Mouse (Mus musculus) intestine, embryonic 15.5 days (tissue): ENCODE data around the gene Slc5a2. TPM values are rescaled to one million over a fixed set of nuclear protein-coding genes. Genes with fewer than 3 reads are reported as not detected.

Experiments
- ATAC-seq: fragments of 200-750 bp; cut with Nextera tagmentation; 2 replicates; pipeline ENCODE4 v1.8.0; 2017; ENCODE audit warnings: moderate TSS enrichment, moderate library complexity
- H3K27ac ChIP-seq: fragments of 300-500 bp; sonication (generic); 2 replicates; pipeline ENCODE4 v1.5.1; 2015; ENCODE audit warnings: mild to moderate bottlenecking, inconsistent platforms
- H3K27me3 ChIP-seq: fragments of 300-500 bp; sonication (generic); replicated peaks from 2 replicates; pipeline ENCODE4 v1.6.1; 2015; ENCODE audit warnings: inconsistent platforms
- H3K36me3 ChIP-seq: fragments of 300-500 bp; sonication (generic); 2 replicates; pipeline ENCODE4 v1.6.1; 2015; ENCODE audit warnings: inconsistent platforms
- H3K4me1 ChIP-seq: fragments of 300-500 bp; sonication (generic); replicated peaks from 2 replicates; pipeline ENCODE4 v1.6.1; 2015; ENCODE audit warnings: inconsistent platforms
- H3K4me2 ChIP-seq: fragments of 300-500 bp; sonication (generic); replicated peaks from 2 replicates; pipeline ENCODE4 v1.6.1; 2015; ENCODE audit warnings: mild to moderate bottlenecking, inconsistent platforms
- H3K4me3 ChIP-seq: fragments of 300-500 bp; sonication (generic); replicated peaks from 2 replicates; pipeline ENCODE4 v1.5.1; 2015; ENCODE audit warnings: inconsistent platforms
- H3K9ac ChIP-seq: fragments of 300-500 bp; sonication (generic); 2 replicates; pipeline ENCODE4 v1.6.1; 2015; ENCODE audit warnings: inconsistent platforms
- H3K9me3 ChIP-seq: fragments of 300-500 bp; sonication (generic); 2 replicates; pipeline ENCODE4 v1.6.1; 2016; ENCODE audit warnings: inconsistent platforms
- WGBS: fragments of 180-500 bp; shearing (Covaris S2); methylation state at CpG from one replicate; pipeline ENCODE4 v1.1.7; 2015; 5-methylcytosine and 5-hydroxymethylcytosine counted together
- polyA plus RNA-seq: library from polyadenylated mRNA; unstranded; fragments of >200 nt; fragmentation: Nextera tagmentation; extraction: Ambion mirVana; gene quantifications from 2 replicates; pipeline ENCODE4 v1.2.1, GENCODE M21; 2015

Slc5a2 gene
- polyA plus RNA-seq, 1 experiment from 2014 or later = 0.24 TPM

DNA sequence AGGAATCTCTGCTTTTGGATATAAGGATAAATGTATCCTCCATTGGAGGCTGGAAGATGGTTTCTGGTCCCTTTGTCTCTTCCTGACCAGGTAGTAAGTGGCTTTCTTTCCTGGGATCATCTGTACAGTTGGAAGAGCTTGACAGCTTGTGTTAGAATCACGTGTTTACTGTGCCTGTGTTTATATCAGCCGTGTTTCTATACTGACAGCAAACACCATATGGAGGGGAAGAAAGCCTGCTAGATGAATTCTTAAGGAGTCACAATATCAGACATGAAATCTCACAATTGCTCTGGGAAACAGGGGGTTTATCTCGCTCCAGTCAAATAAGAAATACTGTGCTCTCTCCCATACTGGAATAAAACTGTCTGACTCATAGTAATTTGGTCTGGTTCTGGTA is 43.8 kb downstream of the Slc5a2 start:
- Histone ChIP-seq H3K4me2 (no peak overlapping the region), H3K9me3 (no peaks in the 10 kb centered on the region), H3K27ac (0 out of 2 replicates have a peak overlapping the region, but pooled peaks have one; percentile 40), H3K9ac (no peak overlapping the region), H3K4me3 (no peak overlapping the region), H3K4me1 (peaks cover 17% of the 10 kb centered on the region), H3K27me3 (no peaks in the 10 kb centered on the region), H3K36me3 (no peaks in the 10 kb centered on the region)
- no peak for ATAC-seq
- WGBS = 35% methylated on average over 3 of the region's 3 CpGs

- no peak overlapping the region for H3K4me3 ChIP-seq
- peaks cover 17% of the 10 kb centered on the region for H3K4me1 ChIP-seq
- no peak overlapping the region for H3K27ac ChIP-seq
- WGBS = 43% methylated on average over 1 of the region's 1 CpGs
- H3K9me3 ChIP-seq = no peaks in the 10 kb centered on the region
- ATAC-seq = no peak
- no peak overlapping the region for H3K9ac ChIP-seq
- no peak overlapping the region for H3K4me2 ChIP-seq
- no peaks in the 10 kb centered on the region for H3K27me3 ChIP-seq
- no peaks in the 10 kb centered on the region for H3K36me3 ChIP-seq
Measured at GRCm38 (mm10) chr7:128309776-128310175, 44.3 kb downstream of the Slc5a2 start.

- no peak overlapping the region for H3K9ac ChIP-seq
- WGBS = 50% methylated on average over 8 of the region's 8 CpGs
- no peaks in the 10 kb centered on the region for H3K27me3 ChIP-seq
- no peak overlapping the region for H3K4me2 ChIP-seq
- 0 out of 2 replicates have a peak, but pooled peaks have one; percentile 29 for ATAC-seq
- H3K4me1 ChIP-seq = peaks cover 17% of the 10 kb centered on the region
- H3K4me3 ChIP-seq = no peak overlapping the region
- no peaks in the 10 kb centered on the region for H3K9me3 ChIP-seq
- H3K36me3 ChIP-seq = no peaks in the 10 kb centered on the region
- no peak overlapping the region for H3K27ac ChIP-seq
Measured at GRCm38 (mm10) chr7:128310229-128310688, 44.8 kb downstream of the Slc5a2 start.

DNA sequence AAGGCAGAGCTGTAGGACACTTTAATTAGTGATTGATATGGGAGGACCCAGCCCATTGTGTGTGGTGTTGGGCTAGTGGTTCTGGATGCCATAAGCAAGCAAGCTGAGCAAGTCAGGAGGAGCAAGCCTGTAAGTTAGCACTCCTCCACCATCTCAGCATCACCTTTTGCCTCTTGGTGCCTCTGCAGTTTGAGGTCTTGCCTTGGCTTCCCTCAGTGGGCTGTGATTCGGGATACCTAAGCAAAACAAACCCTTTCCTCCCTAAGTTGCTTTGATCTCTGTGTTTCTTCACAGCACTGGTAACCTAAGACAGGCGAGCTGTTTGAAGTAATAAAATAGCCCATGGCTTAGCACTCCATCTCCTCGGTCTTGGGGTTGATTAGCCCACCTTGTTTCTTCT is 45.8 kb downstream of the Slc5a2 start:
- no peak overlapping the region for H3K9ac ChIP-seq
- H3K9me3 ChIP-seq = no peaks in the 10 kb centered on the region
- H3K27ac ChIP-seq = no peak overlapping the region
- no peak for ATAC-seq
- peaks cover 17% of the 10 kb centered on the region for H3K4me1 ChIP-seq
- H3K36me3 ChIP-seq = no peaks in the 10 kb centered on the region
- no peak overlapping the region for H3K4me3 ChIP-seq
- H3K27me3 ChIP-seq = no peaks in the 10 kb centered on the region
- WGBS = 54% methylated on average over 3 of the region's 3 CpGs
- no peak overlapping the region for H3K4me2 ChIP-seq

DNA sequence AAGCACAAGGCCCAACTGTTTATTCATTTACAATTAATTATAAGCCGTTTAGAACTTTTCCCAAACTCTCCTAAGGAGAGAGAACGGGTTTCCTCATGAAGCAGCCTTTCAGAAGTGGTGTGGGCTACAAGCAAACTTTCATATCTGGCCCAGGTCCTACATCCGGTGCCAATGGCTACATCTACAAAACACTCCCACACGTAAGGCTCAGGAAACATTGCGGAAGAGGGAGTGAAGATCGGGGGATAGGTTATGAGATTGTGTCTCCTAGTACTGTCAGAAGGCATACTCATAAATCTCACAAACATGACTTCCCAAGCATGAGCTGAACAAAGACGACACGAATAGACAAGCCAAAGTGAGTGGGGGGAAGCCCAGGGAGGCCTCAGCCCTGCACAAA is 46.4 kb downstream of the Slc5a2 start:
- Histone ChIP-seq H3K27ac (no peak overlapping the region), H3K9me3 (no peaks in the 10 kb centered on the region), H3K4me3 (no peak overlapping the region), H3K36me3 (no peaks in the 10 kb centered on the region), H3K4me2 (no peak overlapping the region), H3K27me3 (no peaks in the 10 kb centered on the region), H3K4me1 (peaks cover 17% of the 10 kb centered on the region), H3K9ac (no peak overlapping the region)
- WGBS = 67% methylated on average over 8 of the region's 8 CpGs
- no peak for ATAC-seq

DNA sequence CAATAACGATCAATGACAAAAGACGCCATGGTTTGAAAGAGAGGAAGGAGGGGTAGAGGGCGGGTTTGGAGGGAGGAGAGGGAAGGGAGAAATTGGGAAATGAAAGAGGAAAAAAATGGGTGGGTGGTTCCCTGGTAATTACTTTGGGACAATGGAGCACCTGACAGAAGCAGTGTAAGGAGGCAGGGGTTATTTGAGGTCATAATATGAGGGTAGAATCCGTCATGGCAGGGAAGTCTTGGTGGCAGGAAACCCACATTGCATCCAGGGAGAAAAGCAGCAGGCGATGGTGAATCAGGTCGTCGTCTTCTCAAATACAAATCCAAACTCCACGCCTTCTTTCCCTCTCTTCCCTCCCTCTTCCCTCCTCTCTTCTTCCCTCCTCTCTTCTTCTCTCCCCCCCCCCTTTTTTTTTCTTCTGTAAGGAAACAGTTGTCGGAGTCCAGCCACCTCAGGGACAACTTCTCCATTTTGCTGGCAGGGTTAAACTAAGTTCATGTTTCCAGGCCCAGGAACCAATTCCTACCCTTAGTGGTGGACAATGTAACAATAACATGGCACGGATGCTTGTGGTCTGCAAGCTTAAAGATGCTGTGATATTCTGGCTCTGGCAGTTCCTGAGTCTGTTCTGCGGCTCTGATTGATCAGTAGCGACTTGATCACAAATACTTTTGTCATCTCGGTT is 47.1 kb downstream of the Slc5a2 start:
- no peak overlapping the region for H3K9ac ChIP-seq
- no peak overlapping the region for H3K27ac ChIP-seq
- H3K27me3 ChIP-seq = no peaks in the 10 kb centered on the region
- H3K36me3 ChIP-seq = no peaks in the 10 kb centered on the region
- no peak overlapping the region for H3K4me3 ChIP-seq
- peaks cover 17% of the 10 kb centered on the region for H3K4me1 ChIP-seq
- WGBS = 79% methylated on average over 13 of the region's 13 CpGs
- no peak for ATAC-seq
- no peak overlapping the region for H3K4me2 ChIP-seq
- H3K9me3 ChIP-seq = no peaks in the 10 kb centered on the region

DNA sequence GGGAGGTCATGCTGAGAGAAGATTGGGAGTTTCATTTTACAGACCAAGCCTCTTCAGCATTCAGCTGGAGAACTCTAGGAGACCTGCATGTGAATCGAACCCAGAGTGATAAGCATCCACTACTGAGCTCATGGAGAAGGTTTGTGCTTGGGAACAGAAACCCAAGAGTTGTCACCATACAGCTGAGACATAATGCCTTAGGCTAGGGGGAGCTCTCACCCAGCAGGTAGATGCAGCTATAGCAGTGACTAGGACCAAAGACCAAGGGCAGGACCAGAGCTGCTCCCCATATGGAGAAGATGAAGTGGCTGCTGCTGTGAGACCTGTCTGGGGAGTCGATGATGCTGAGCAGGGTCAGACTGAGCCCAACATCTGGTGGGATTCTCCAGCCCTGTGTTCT is 48.1 kb downstream of the Slc5a2 start:
- Histone ChIP-seq H3K36me3 (no peaks in the 10 kb centered on the region), H3K4me1 (peaks cover 17% of the 10 kb centered on the region), H3K4me2 (no peak overlapping the region), H3K27me3 (no peaks in the 10 kb centered on the region), H3K27ac (no peak overlapping the region), H3K4me3 (no peak overlapping the region), H3K9ac (no peak overlapping the region), H3K9me3 (no peaks in the 10 kb centered on the region)
- 76% methylated on average over 2 of the region's 2 CpGs for WGBS
- no peak for ATAC-seq

DNA sequence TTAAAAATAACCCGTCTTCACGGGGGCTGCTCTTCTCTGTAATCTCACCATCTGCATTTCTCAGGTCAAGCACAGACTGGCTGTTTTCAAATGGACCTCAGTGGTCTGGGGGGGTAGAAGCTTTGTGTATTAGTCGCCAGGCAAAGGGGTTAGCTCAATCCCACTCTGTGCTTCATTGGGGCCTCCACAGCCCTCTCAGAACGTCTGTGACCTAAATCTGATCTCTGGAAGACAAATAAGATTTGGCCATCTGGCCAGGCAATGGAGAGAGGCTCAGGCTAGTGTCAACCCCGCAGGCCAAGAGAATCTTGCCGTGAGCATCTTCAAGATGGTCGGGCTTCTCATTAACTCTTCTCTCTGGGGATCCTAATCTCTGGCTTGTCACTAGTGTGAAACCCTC is 49.0 kb downstream of the Slc5a2 start:
- no peak for ATAC-seq
- no peak overlapping the region for H3K27ac ChIP-seq
- peaks cover 17% of the 10 kb centered on the region for H3K4me1 ChIP-seq
- H3K9ac ChIP-seq = no peak overlapping the region
- no peaks in the 10 kb centered on the region for H3K9me3 ChIP-seq
- no peaks in the 10 kb centered on the region for H3K36me3 ChIP-seq
- WGBS = 69% methylated on average over 7 of the region's 7 CpGs
- H3K27me3 ChIP-seq = no peaks in the 10 kb centered on the region
- H3K4me2 ChIP-seq = no peak overlapping the region
- H3K4me3 ChIP-seq = no peak overlapping the region

GRCm38 (mm10) chr7:128317011-128317410 is 51.6 kb downstream of the Slc5a2 start:
- H3K9ac ChIP-seq = no peak overlapping the region
- H3K4me2 ChIP-seq = no peak overlapping the region
- no peaks in the 10 kb centered on the region for H3K36me3 ChIP-seq
- 72% methylated on average over 4 of the region's 4 CpGs for WGBS
- no peaks in the 10 kb centered on the region for H3K9me3 ChIP-seq
- no peaks in the 10 kb centered on the region for H3K27me3 ChIP-seq
- H3K27ac ChIP-seq = no peak overlapping the region
- no peak for ATAC-seq
- H3K4me1 ChIP-seq = peaks cover 19% of the 10 kb centered on the region; the same call in 1 of the 2 replicates
- H3K4me3 ChIP-seq = no peak overlapping the region

GRCm38 (mm10) chr7:128319140-128319539 is 53.7 kb downstream of the Slc5a2 start:
- Histone ChIP-seq H3K9ac (no peak overlapping the region), H3K4me3 (no peak overlapping the region), H3K36me3 (no peaks in the 10 kb centered on the region), H3K27ac (0 out of 2 replicates have a peak overlapping the region, but pooled peaks have one; percentile 13), H3K27me3 (no peaks in the 10 kb centered on the region), H3K9me3 (no peaks in the 10 kb centered on the region), H3K4me1 (peaks cover 19% of the 10 kb centered on the region; the same call in 1 of the 2 replicates), H3K4me2 (no peak overlapping the region)
- ATAC-seq = 0 out of 2 replicates have a peak, but pooled peaks have one; percentile 15
- WGBS = 61% methylated on average over 7 of the region's 7 CpGs

DNA sequence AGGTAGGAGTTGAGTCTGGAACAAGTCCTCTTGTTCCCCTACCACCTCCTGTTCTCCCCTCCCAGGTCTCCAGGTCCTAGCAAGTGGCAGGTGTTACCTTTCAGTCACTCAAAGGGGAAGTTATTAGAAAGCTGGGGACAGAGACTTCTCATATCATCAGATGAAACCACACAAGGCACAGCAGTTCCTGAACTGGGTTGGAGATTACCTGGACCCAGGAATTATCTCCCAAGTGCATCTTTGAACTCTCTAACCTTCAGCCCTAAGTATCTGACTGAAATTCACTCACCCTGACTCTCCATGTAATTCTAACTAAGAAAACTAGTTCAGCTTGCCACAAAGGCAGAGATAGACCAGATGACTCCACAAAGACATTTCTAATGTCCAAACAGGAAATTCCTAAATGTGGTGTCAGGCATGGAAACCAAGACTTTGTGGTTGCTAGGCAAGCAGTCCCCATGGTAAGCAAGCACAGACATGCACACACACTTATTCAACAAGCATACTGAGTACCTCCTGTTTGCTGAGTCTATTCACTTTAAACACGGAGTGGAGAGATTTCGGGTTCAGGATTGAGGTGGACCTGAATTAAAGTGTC is 54.9 kb downstream of the Slc5a2 start:
- Histone ChIP-seq H3K4me3 (no peak overlapping the region), H3K36me3 (no peaks in the 10 kb centered on the region), H3K9ac (no peak overlapping the region), H3K27me3 (no peaks in the 10 kb centered on the region), H3K9me3 (no peaks in the 10 kb centered on the region), H3K4me2 (0 out of 2 replicates have a peak overlapping the region, but pooled peaks have one; percentile 12), H3K27ac (peak overlapping the region; percentile 84), H3K4me1 (peaks cover 19% of the 10 kb centered on the region; the same call in 1 of the 2 replicates)
- WGBS = 43% methylated on average over 2 of the region's 2 CpGs
- no peak for ATAC-seq

- Histone ChIP-seq H3K4me2 (peak overlapping the region; percentile 12; the same call in 1 of the 2 replicates), H3K27me3 (no peaks in the 10 kb centered on the region), H3K4me1 (peaks cover 19% of the 10 kb centered on the region; the same call in 1 of the 2 replicates), H3K9me3 (no peaks in the 10 kb centered on the region), H3K4me3 (no peak overlapping the region), H3K27ac (peak overlapping the region; percentile 84), H3K36me3 (no peaks in the 10 kb centered on the region), H3K9ac (no peak overlapping the region)
- peak; percentile 79 for ATAC-seq
- WGBS = 46% methylated on average over 7 of the region's 7 CpGs
Measured at GRCm38 (mm10) chr7:128321260-128321659, 55.8 kb downstream of the Slc5a2 start.
